Mouse (Mus musculus) thymus, adult 2 months (tissue): ENCODE measurements around the gene Padi3. TPM values are rescaled to one million over a fixed set of nuclear protein-coding genes. Genes with fewer than 3 reads are reported as not detected.

Experiments used
- DNase-seq: peaks from one replicate; pipeline ENCODE4 v3.0.0; 2021
- H3K27ac ChIP-seq: fragments of 200-500 bp; 2 replicates; pipeline ENCODE4 v1.5.1; 2012; ENCODE audit warnings: low read length, control low read depth; ENCODE audit not compliant: control insufficient read depth, insufficient read depth
- H3K27me3 ChIP-seq: fragments of 200-500 bp; 2 replicates; pipeline ENCODE4 v1.6.1; 2012; ENCODE audit warnings: mild to moderate bottlenecking, low read length, moderate library complexity, mixed read lengths; ENCODE audit not compliant: control insufficient read depth, insufficient read depth
- H3K36me3 ChIP-seq: fragments of 200-500 bp; 2 replicates; pipeline ENCODE4 v1.6.1; 2012; ENCODE audit warnings: mild to moderate bottlenecking, low read length, moderate library complexity; ENCODE audit not compliant: control insufficient read depth, insufficient read depth
- H3K4me1 ChIP-seq: fragments of 200-500 bp; replicated peaks from 2 replicates; pipeline ENCODE4 v1.6.1; 2012; ENCODE audit warnings: low read length; ENCODE audit not compliant: control insufficient read depth, insufficient read depth
- H3K4me3 ChIP-seq: fragments of 200-500 bp; 2 replicates; pipeline ENCODE4 v1.5.1; 2012; ENCODE audit warnings: mild to moderate bottlenecking, low read length, control low read depth, moderate library complexity; ENCODE audit not compliant: control insufficient read depth, insufficient read depth
- CTCF ChIP-seq: fragments of 200-500 bp; IDR thresholded peaks from 2 replicates; pipeline ENCODE4 v1.5.1; 2012; ENCODE audit warnings: mild to moderate bottlenecking, control low read depth, low read length, moderate library complexity, borderline replicate concordance; ENCODE audit not compliant: control insufficient read depth, poor library complexity, insufficient read depth; ENCODE audit errors: extremely low read depth
- POLR2A ChIP-seq: fragments of 200-500 bp; IDR thresholded peaks from 2 replicates; pipeline ENCODE4 v1.6.1; 2012; ENCODE audit warnings: mild to moderate bottlenecking, low read length, control low read depth, moderate library complexity; ENCODE audit not compliant: control insufficient read depth, poor library complexity, insufficient read depth; ENCODE audit errors: extremely low read depth
- WGBS: fragments of 180-500 bp; shearing (Covaris S2); methylation state at CpG from one replicate; pipeline ENCODE4 v1.1.7; 2018; 5-methylcytosine and 5-hydroxymethylcytosine counted together
- polyA plus RNA-seq: library from polyadenylated mRNA; depleted of rRNA; stranded (reverse); fragments of >200 nt; gene quantifications from 2 replicates; pipeline ENCODE4 v1.2.3, GENCODE M21; 2012

Padi3 gene
- polyA plus RNA-seq, 1 experiment, result 2.6 TPM

DNA sequence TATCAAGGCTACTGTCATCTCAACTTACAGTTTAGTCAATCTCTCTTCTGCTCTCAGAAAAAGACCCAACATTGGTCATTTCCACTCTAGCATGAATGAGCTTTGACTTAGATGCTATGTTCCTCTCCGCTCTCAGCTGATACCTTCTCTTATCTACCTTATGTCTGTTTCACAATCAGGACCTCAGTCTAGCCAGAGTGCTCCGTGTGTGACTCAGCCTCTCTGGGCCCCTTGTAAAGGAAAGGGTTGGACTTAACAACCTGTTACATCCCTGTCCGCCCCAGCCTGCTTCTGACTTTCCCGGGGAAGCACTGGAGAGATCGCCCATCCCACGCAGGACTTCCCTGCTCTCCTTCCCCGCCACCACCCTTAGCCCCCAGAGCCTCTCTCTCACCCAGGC, 17.9 kb downstream of the Padi3 start:
- no peak for TF ChIP-seq CTCF
- TF ChIP-seq POLR2A, result no peak
- Histone ChIP-seq H3K36me3 (no peaks in the 10 kb centered on the region), H3K27ac (no peak overlapping the region), H3K4me1 (peaks cover 8% of the 10 kb centered on the region), H3K27me3 (no peaks in the 10 kb centered on the region), H3K4me3 (no peak overlapping the region)
- DNase-seq, result no peak
- 95% methylated on average over 7 of the region's 7 CpGs for WGBS

DNA sequence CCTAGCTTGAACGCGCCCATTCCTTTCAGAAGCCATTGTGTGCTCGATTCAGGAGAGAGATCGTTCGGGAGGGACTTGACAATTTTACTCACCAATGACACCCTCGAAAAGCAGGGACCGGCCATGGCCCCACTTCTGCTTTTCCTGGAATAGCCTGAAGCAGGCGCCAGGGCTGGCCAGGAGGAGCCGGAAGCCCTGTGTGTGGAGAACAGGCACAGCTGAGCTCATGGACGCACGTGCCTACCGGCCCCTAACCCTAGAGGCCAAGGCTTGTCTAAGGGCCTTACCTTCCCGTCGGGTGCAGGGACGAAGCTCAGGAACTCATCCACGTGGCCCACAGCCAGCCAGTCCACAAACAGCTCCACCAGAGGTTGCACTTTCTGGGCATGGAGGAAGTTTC, 19.4 kb downstream of the Padi3 start:
- H3K36me3 ChIP-seq, result no peaks in the 10 kb centered on the region
- no peak for DNase-seq
- 90% methylated on average over 16 of the region's 16 CpGs for WGBS

DNA sequence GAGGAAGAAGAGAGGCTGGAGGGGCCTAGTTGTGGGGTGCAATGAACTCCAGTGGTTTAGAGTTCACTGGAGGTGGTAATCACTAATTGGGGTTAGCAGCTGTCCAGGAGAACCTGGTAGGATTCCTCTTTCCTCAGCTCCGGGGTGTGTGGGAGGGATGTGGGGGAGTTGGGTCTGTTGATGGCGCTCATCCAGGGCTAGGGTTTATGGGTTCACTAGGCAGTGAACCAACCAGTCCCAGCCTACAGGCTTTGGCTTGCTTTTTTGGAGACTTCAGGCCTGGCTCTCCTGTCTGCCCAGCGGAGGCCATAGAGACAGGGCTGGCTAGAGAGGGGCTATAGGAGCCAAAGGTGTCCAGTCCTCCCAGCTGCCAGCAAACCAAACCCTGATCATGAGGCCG, 20.5 kb downstream of the Padi3 start:
- Histone ChIP-seq H3K4me3 (no peak overlapping the region), H3K36me3 (no peaks in the 10 kb centered on the region), H3K27ac (no peak overlapping the region), H3K4me1 (peaks cover 19% of the 10 kb centered on the region), H3K27me3 (no peaks in the 10 kb centered on the region)
- 91% methylated on average over 4 of the region's 4 CpGs for WGBS
- TF ChIP-seq POLR2A, result no peak
- no peak for TF ChIP-seq CTCF
- no peak for DNase-seq

More for the DNA sequence above, 19.4 kb downstream of the Padi3 start:
- Histone ChIP-seq H3K27me3 (no peaks in the 10 kb centered on the region), H3K4me1 (peaks cover 14% of the 10 kb centered on the region), H3K27ac (no peak overlapping the region), H3K4me3 (no peak overlapping the region)
- TF ChIP-seq POLR2A, result no peak
- TF ChIP-seq CTCF, result no peak

DNA sequence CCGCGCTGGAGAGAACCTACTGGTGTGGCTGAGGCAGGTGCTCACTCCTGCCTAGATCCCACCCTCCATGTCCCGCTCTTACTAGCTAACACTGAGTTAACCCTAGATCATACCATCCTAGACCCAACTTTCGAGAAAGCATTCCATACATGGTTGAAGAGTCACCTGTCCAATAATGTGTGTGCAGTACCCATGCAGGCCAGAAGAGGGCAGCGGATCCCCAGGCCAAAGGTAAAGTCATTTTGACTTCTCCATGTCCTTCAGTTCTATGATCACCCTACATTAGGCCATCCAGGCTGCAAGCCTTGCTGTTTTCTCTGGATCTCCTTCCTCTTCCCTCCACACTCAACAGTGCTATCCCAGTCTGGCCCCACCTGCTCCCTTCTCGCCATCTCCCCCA, 21.5 kb downstream of the Padi3 start:
- 69% methylated on average over 6 of the region's 6 CpGs for WGBS
- peak; percentile 81 for DNase-seq

DNA sequence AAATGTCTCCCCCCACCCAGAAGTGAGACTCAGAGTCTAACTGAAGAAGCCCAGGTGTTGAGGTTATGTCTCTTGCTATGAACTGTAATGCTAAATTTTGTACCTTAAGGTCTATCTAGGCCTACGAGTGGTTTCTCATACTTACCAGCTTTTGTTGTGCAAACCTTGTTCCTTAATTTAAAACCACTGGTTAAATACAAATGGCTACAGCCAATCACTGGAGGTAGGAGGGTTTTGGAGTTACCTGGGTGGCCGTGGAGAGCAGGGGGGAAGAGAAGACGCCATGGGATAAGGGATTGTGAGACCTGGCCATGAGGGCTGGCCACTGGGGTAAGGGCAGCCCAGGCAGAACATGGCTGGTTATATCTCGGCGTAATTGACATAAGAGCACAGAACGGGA, 22.2 kb downstream of the Padi3 start:
- TF ChIP-seq POLR2A, result no peak
- H3K36me3 ChIP-seq, result no peaks in the 10 kb centered on the region

More for the DNA sequence above, 21.5 kb downstream of the Padi3 start:
- H3K36me3 ChIP-seq, result no peaks in the 10 kb centered on the region
- peaks cover 22% of the 10 kb centered on the region for H3K4me1 ChIP-seq
- H3K27me3 ChIP-seq, result no peaks in the 10 kb centered on the region
- no peak overlapping the region for H3K27ac ChIP-seq
- TF ChIP-seq CTCF, result 0 out of 2 replicates have a peak, but pooled peaks have one; percentile 3
- TF ChIP-seq POLR2A, result no peak
- no peak overlapping the region for H3K4me3 ChIP-seq

DNA sequence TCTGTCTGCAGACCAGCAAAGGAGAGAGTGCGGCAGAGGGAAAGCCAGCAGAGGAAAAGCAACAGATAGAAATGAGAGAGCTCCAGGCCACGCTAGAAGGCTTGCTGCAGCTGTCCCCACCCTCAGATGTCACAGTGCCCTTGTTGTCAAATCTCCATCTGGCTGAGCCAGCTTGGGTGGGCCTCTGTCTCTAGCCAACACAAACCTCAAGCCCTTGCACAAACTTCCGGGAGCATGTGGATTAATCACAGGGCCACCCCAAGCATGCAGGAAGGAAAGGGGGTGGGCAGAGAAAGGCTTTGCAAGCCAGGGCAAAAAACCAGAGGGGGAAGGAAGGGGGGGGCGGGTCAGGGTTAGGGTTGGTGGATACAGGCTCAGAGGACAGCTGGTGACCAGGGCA, 23.0 kb downstream of the Padi3 start:
- Histone ChIP-seq H3K27me3 (no peaks in the 10 kb centered on the region), H3K36me3 (no peaks in the 10 kb centered on the region), H3K27ac (peak overlapping the region; percentile 47; the same call in 1 of the 2 replicates), H3K4me1 (peaks cover 36% of the 10 kb centered on the region), H3K4me3 (no peak overlapping the region)
- WGBS, result 12% methylated on average over 4 of the region's 4 CpGs
- TF ChIP-seq POLR2A, result no peak
- no peak for TF ChIP-seq CTCF
- DNase-seq, result no peak

More for the DNA sequence above, 22.2 kb downstream of the Padi3 start:
- Histone ChIP-seq H3K4me3 (no peak overlapping the region), H3K4me1 (peaks cover 29% of the 10 kb centered on the region), H3K27me3 (no peaks in the 10 kb centered on the region), H3K27ac (peak overlapping the region; percentile 40)
- DNase-seq, result no peak
- WGBS, result 54% methylated on average over 6 of the region's 6 CpGs

DNA sequence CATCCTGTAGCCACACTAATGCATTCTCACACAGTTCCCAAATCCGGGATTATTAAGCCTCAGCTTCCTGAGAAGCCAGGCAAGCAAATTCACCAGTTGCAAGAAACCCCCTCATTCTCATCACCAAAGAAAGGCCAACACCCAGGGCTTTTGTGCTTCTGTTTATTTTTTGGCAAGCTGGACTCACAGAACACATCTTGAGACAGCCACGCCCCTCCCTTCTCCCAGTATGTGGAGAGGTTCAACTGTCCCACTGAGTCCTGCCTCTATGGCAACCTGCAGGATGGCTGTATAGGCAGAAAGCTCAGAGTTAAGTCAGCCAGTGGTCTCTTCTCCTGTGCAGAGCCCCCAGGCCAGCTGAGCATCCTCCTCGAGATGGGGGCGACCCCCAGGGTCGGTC, 25.2 kb downstream of the Padi3 start:
- Histone ChIP-seq H3K27me3 (no peaks in the 10 kb centered on the region), H3K36me3 (no peaks in the 10 kb centered on the region), H3K27ac (no peak overlapping the region), H3K4me3 (no peak overlapping the region), H3K4me1 (peaks cover 48% of the 10 kb centered on the region)
- DNase-seq, result no peak
- 95% methylated on average over 5 of the region's 5 CpGs for WGBS
- TF ChIP-seq POLR2A (no peak), CTCF (no peak)
